Mouse (Mus musculus) C2C12 (cell line): ENCODE measurements around the gene Suco. TPM values are rescaled to one million over a fixed set of nuclear protein-coding genes. Genes with fewer than 3 reads are reported as not detected.

ENCODE experiments used
- H3K27me3 ChIP-seq: one replicate; pipeline ENCODE4 v1.6.1; 2011; ENCODE audit not compliant: control insufficient read depth, insufficient read depth, insufficient read length
- H3K36me3 ChIP-seq: one replicate; pipeline ENCODE4 v1.6.1; 2011; ENCODE audit not compliant: control insufficient read depth, insufficient read depth
- H3K4me3 ChIP-seq: one replicate; pipeline ENCODE4 v1.5.1; 2011; ENCODE audit warnings: mild to moderate bottlenecking, control low read depth; ENCODE audit not compliant: poor library complexity, insufficient read depth, severe bottlenecking
- H3K79me2 ChIP-seq: one replicate; pipeline ENCODE4 v1.6.1; 2011; ENCODE audit not compliant: control insufficient read depth, insufficient read depth
- H3K79me3 ChIP-seq: one replicate; pipeline ENCODE4 v1.6.1; 2011; ENCODE audit warnings: low read depth, control low read depth
- H3ac ChIP-seq: one replicate; pipeline ENCODE3; 2011; ENCODE audit warnings: low read depth; ENCODE audit not compliant: control insufficient read depth, insufficient read length
- CEBPB ChIP-seq: IDR thresholded peaks from one replicate; pipeline ENCODE4 v1.6.1; 2011; ENCODE audit warnings: low read depth, mild to moderate bottlenecking, control low read depth, moderate library complexity
- CTCF ChIP-seq: IDR thresholded peaks from one replicate; pipeline ENCODE4 v1.5.1; 2011; ENCODE audit not compliant: control insufficient read depth, insufficient read depth, insufficient read length
- FOSL1 ChIP-seq: IDR thresholded peaks from one replicate; pipeline ENCODE4 v1.8.0; 2011; ENCODE audit warnings: mild to moderate bottlenecking, low read length; ENCODE audit not compliant: poor library complexity, insufficient read depth, severe bottlenecking
- MAX ChIP-seq: IDR thresholded peaks from one replicate; pipeline ENCODE4 v1.6.1; 2011; ENCODE audit warnings: mild to moderate bottlenecking, control low read depth
- MYOD1 ChIP-seq: IDR thresholded peaks from one replicate; pipeline ENCODE4 v1.6.1; 2011; ENCODE audit warnings: low read depth; ENCODE audit not compliant: control insufficient read depth, insufficient read length
- MYOG ChIP-seq: IDR thresholded peaks from one replicate; pipeline ENCODE4 v1.6.1; 2011; ENCODE audit not compliant: control insufficient read depth, insufficient read length; ENCODE audit errors: extremely low read depth
- USF1 ChIP-seq: IDR thresholded peaks from one replicate; pipeline ENCODE4 v1.6.1; 2011; ENCODE audit warnings: low read depth, mild to moderate bottlenecking, control low read depth, moderate library complexity
- polyA plus RNA-seq: library from polyadenylated mRNA; unstranded; fragments of >200 nt; fragmentation: generic; extraction: Trizol; gene quantifications from one replicate; pipeline ENCODE4 v1.2.1, GENCODE M21; 2012; ENCODE audit warnings: missing spikeins

Suco gene
- polyA plus RNA-seq, 1 experiment = 3.7 TPM

DNA sequence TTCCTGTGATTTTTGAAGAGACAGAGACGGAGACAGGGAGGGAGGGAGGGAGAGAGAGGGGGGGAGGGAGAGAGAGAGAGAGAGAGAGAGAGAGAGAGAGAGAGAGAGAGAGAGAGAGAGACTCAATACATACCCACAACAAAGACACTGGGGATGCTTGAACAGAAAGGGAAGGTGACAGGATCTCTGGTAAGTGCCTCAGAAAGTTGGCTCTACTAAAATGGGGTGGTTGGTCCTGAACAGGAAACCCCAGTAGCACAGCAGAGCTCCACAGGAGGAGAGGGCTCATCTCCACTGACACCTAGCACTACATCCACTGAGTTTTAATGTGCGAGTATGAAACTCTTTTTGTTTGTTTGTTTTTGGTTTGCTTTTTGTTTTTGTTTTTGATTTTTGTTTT, 75.2 kb downstream of the Suco start:
- Histone ChIP-seq H3K4me3 (no peak overlapping the region), H3K79me2 (no peaks in the 10 kb centered on the region), H3K27me3 (no peaks in the 10 kb centered on the region), H3ac (no peak overlapping the region), H3K79me3 (no peaks in the 10 kb centered on the region), H3K36me3 (no peaks in the 10 kb centered on the region)
- no peak for TF ChIP-seq MYOD1
- TF ChIP-seq USF1 = no peak
- no peak for TF ChIP-seq FOSL1
- TF ChIP-seq CEBPB = no peak
- no peak for TF ChIP-seq MAX
- TF ChIP-seq CTCF = no peak
- no peak for TF ChIP-seq MYOG

DNA sequence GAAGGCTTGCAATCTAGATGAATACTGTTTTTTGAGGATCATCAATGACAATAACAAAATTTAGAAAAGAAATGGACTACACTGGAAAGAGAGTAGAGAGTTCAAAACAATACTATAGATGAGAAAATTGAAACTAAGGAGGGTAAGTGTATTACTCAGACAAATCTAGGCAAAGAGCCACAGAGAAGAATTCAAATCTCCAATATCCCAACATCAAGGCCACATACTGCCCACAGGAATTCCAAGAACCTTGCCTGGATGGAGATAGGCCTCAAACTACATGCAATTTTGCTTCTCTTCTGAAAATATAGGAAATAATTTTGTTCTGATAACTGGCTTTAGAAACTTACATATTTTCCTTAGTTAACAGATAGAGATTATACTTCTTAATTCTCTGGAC, 76.2 kb downstream of the Suco start:
- Histone ChIP-seq H3K4me3 (no peak overlapping the region), H3ac (no peak overlapping the region), H3K79me3 (no peaks in the 10 kb centered on the region), H3K36me3 (no peaks in the 10 kb centered on the region), H3K79me2 (no peaks in the 10 kb centered on the region), H3K27me3 (no peaks in the 10 kb centered on the region)
- TF ChIP-seq CTCF (no peak), FOSL1 (no peak), MAX (no peak), MYOG (no peak), MYOD1 (no peak), CEBPB (no peak), USF1 (no peak)

DNA sequence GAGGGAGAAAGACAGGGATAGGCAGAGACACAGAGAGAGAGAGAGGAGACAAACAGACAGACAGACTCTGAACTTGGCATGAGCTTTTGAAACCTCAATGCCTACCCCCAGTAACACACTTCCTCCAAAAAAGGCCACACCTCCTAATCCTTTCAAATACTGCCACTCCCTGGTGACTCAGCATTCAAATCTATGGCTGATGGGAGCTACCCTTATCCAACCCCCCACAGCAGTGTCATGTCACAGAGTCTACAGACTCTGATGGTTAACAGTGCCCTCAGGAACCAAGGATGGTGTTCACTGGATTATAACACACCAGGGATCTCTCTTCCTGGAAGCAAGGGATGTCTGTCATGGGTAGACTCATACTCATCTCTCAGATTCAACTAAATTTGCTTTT, 76.7 kb downstream of the Suco start:
- Histone ChIP-seq H3K36me3 (no peaks in the 10 kb centered on the region), H3ac (no peak overlapping the region), H3K79me2 (no peaks in the 10 kb centered on the region), H3K79me3 (no peaks in the 10 kb centered on the region), H3K27me3 (no peaks in the 10 kb centered on the region), H3K4me3 (no peak overlapping the region)
- TF ChIP-seq FOSL1 (no peak), USF1 (no peak), CEBPB (no peak)

DNA sequence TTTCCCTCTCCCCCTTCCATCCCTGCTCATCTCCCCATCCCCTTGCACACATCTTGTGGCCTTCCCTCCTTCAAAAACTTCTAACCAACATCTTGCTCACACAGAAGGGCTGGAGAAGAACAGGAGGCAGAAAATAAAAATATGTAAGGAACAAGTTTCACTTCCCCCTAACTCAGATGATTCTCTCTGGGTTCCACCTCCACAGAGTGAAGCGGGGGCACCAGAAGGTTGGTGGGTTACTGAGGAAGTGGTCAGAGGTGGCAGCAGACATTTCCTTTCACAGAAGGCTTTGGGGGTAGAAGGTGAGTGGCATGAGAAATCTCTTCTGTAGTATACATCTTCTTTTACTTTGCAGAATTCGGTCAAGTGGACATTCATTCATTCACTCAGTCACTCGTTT, 77.6 kb downstream of the Suco start:
- Histone ChIP-seq H3K36me3 (no peaks in the 10 kb centered on the region), H3K79me2 (no peaks in the 10 kb centered on the region), H3K27me3 (no peaks in the 10 kb centered on the region), H3ac (no peak overlapping the region), H3K79me3 (no peaks in the 10 kb centered on the region), H3K4me3 (no peak overlapping the region)
- TF ChIP-seq USF1 (no peak), CEBPB (no peak), CTCF (no peak), MYOD1 (no peak), MAX (no peak), FOSL1 (no peak), MYOG (no peak)

DNA sequence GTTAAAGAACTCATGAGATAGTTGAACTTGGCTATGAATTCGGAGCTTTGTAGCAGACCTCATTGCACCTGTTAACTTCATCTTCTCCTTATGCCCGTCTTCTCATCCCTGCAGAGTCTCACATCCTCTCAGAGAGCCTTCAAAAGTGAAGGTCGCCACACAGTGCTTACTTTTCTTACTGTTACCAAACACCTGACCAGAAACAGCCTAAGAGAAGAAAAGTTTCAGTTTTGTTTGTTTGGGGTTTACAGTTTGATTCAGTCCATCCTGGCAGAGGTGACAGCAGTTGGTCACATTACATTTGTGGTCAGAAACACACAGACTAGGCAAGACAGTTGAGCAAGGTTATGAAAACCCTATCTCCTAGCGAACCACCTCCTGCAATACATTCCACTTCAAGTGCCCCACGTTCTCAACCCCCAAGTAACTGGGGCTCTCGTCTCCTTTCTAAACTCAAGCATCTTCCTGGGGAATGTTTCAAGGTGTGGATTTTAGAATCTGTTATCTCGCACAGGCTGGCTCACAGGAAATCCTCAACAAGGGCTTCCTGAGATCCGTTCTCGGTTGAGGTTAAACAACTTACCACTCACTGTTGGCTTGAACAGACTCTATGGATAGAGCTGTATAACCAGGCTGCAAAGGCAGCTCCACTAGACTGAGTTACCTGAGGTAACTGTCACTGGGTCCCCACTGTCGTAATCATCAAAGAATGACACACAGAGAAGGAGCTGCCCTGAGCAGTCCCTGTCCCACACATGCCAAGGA, 81.9 kb downstream of the Suco start:
- Histone ChIP-seq H3K79me2 (no peaks in the 10 kb centered on the region), H3K79me3 (no peaks in the 10 kb centered on the region), H3K27me3 (no peaks in the 10 kb centered on the region), H3ac (no peak overlapping the region), H3K36me3 (no peaks in the 10 kb centered on the region), H3K4me3 (no peak overlapping the region)
- TF ChIP-seq MYOD1 (no peak), CTCF (no peak), USF1 (no peak), FOSL1 (no peak), MYOG (no peak), MAX (no peak), CEBPB (no peak)

DNA sequence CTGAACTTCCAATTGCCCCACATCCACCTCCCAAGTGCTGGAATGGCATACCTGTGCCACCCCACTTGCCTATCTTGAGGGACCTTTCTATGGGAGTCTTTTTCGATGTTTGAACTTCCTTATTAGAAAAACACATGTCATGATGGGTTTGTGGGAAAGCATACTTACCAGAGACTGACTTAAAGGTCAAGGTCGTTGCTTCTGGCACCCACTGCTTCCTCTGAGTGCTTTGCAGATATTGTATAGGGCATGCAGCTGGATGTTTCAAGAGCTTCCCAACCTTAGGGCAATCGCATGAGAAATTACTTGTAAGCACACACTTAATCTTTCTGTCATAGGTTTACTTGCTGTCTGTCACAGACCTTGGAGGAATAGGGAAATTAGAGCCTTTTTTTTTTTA, 83.2 kb downstream of the Suco start:
- H3K36me3 ChIP-seq = no peaks in the 10 kb centered on the region
- no peak for TF ChIP-seq USF1
- no peak for TF ChIP-seq MAX
- TF ChIP-seq CTCF = no peak
- TF ChIP-seq FOSL1 = no peak
- TF ChIP-seq MYOD1 = no peak
- TF ChIP-seq MYOG = no peak
- no peak for TF ChIP-seq CEBPB
- no peak overlapping the region for H3ac ChIP-seq
- no peaks in the 10 kb centered on the region for H3K27me3 ChIP-seq
- H3K79me3 ChIP-seq = no peaks in the 10 kb centered on the region
- no peaks in the 10 kb centered on the region for H3K79me2 ChIP-seq
- H3K4me3 ChIP-seq = no peak overlapping the region
